Mouse (Mus musculus) fat pad, adult 2 months (tissue): ENCODE data around the gene Iqschfp.

Experiments used
- DNase-seq: peaks from one replicate; pipeline ENCODE4 v3.0.0-alpha.2; 2011; ENCODE audit warnings: low read depth, low spot score; ENCODE audit errors: extremely low read depth

Gene Iqschfp

GRCm38 (mm10) chr3:68568149-68568548 is 676.1 kb downstream of the Iqschfp start:
- DNase-seq, result no peak

DNA sequence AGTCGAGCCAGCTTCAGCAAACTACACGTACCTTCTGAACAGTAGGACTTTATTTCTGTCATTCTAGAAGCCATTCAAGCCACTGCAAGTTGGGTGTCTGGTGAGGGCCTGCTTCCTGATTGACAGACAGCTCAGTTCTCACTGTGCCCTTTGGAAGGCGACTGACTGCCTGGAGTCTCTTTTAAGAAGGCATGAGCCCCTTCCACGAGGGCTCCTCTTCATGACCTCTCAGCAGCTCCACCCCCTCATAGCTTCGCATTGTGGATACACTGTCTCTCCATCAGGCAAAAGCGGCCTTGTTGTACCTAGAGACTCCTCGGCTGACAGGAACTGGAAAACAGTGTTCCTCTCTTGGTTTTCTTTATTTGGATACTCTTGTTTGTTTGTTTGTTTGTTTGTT is 676.7 kb downstream of the Iqschfp start:
- DNase-seq, result no peak

DNA sequence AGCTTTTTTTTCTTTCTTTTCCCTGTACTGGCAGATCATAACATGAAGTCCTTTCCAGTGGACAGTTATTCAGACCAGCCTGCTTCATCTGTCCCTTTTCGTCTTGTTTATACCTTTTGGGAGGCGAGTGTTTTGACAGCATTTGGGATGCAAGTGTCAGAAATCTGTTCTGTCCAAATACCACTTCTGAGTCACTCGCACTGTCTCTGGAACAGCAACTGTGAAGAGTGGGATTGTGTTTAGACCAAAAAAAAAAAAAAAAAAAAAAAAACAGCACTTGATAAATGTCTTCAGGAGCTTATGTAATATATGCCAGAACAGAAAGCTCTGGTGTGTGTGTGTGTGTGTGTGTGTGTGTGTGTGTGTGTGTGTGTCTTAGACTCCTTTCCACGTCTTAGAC is 678.3 kb downstream of the Iqschfp start:
- no peak for DNase-seq

GRCm38 (mm10) chr3:68572249-68573225 is 680.5 kb downstream of the Iqschfp start:
- DNase-seq, result no peak

DNA sequence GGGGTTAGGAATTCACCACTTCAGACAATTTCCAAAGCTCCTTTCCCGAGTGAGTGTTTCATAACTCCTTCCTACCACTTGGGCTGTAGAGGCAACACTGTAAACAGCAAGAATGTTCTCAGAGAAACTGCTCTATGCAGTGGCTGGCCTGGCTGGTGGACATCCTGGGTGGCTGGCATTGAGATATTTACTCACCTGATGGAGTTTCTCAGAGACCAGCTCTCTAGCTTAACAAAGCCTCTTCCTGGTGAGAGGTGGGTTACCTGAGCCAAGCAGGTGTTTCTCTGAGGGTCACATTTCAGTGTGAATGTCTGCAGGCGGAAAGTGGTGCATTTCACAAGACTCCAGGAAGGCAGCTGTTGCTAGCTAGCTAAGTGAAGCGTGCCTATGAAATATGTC is 681.2 kb downstream of the Iqschfp start:
- DNase-seq, result no peak

GRCm38 (mm10) chr3:68574097-68574496 is 682.1 kb downstream of the Iqschfp start:
- DNase-seq, result no peak

DNA sequence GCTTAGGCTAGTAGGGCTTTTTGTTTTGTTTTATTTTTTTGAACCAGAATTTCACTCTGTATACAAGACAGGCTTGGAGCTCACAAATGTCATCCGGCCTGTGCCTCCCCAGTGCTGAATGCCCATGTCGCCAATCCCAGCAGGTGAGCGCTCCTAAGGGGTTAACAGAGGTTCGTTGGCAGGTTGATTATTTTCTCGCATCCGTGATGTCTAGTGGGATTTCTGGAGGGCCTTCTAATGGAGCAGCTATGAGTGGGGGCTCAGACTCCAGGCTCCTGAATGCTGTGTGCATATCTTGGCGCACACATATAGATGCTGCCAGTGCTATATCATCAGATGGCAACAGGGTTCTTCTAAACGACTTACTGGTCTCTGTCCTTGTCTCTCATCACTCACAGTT is 682.5 kb downstream of the Iqschfp start:
- no peak for DNase-seq

DNA sequence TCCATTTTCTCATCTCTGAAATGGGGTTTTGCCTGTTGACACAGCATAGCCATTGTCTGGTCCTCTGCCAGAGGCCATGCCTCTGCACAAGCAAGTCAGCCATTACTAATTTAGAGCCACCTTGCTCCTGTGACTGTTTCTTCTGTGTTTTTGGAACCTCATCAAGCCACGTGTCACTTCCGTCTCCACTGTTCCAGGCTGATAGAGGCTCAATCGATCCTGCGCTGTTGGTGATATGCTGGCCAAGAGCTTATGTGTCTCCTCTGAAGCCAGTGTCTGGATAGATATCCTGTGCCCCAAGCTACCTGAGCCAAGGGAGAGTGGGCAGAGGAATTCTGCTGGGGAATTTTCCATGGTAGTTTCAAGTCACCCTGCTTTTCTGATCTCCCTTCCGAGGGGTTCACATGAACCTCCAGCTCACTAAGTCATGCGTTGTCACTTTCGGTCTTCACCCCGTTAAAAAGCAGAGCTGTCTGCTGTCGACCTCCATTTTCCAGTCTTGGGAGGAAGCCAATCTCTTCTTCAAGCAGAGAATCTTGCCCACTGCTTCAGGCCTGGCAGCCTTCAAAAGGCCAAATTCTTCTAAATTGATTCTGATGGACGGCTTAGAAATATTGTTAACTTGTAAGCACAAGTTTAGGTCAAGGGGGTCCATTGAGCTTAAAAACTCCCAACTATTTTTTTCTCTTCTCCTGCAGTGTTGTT is 683.8 kb downstream of the Iqschfp start:
- DNase-seq, result no peak

DNA sequence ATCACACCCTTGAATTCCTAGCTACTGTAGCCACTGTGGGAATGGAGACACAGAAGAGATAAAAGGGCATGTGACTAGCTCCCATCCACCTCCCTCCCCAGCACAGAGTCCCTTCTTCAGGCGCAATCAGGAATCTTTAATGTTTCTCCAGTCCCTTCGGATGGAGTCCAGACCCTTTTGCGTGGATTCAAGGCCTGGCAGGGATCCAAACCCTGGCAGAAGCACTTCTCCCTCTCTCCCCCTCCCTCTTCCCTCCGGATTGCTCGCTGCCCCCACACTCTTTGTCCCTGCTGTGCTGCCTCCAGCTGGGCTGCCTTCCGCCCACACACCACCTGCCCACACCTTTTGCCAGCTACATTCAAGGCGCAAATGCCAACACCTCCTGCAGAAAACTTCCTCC is 684.4 kb downstream of the Iqschfp start:
- no peak for DNase-seq

GRCm38 (mm10) chr3:68576948-68577347 is 684.9 kb downstream of the Iqschfp start:
- DNase-seq, result no peak

- no peak for DNase-seq
These were observed 689.6 kb downstream of the Iqschfp start for GRCm38 (mm10) chr3:68581591-68581990.

DNA sequence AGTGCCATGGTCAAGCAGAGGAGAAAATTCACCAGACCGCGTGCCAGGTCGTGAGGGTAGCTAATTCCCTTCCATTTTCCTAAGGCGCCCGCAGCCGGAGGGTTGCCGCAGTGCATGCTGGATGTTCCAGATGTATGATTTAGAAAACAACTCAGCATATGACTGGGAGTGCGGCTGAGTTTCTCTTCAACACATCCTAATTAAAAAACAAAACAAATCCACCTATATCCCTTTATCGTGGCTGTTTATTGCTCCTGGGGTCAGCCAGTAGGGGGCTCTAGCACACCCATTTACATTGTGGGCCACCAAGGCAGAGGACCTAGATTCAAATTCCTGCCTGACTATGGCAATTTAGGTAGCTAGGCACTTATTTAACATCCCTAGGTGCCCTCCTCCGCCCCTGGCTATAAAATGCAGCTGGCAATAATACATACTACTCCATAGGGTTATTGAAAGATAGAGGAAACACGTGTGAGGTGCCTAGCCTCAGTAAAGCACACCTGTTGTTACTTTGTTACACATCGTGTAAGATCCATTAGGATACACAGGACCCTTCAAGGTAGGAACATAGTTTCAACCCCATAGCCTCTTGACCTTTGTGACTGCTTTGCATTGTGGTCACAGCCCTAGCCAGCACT is 690.2 kb downstream of the Iqschfp start:
- no peak for DNase-seq

- no peak for DNase-seq
These were observed 691.1 kb downstream of the Iqschfp start for GRCm38 (mm10) chr3:68583031-68583693.

DNA sequence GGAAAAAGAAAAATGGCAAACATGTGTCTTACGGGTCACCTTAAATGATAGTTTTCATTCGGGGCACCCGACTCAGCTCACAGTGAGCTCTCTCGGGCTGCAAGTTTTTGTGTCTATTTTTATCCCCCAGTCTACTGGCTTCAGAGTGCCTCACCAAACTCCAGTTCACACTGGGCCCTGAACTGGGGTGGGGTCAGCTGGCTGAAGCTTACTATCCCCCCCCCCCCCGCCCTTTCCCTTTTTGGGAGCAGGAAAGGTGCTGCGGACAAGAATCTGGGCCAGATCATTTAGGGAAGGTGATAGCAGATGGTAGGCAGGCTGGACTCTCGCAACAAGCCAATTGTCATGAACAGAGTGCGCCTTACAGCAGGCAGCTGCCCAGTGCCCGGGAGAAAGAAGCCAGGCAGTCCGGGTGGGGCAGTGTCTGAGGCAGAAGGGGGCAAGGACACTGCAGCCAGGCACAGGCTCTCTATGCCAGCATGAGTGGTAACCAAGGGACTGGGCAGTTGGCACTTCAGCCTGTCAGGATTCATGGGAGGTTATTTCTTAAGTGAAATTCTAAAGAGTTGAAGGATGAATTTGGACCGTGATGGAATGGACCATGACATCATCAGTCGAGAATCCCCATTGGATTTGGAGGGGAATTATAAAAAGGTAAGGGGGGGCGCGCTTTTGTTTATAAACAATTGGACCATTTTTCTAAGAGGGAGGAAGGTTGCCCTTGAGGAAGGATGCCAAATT is 691.9 kb downstream of the Iqschfp start:
- DNase-seq, result no peak

GRCm38 (mm10) chr3:68585213-68585612 is 693.2 kb downstream of the Iqschfp start:
- DNase-seq, result no peak

- DNase-seq, result no peak
These were observed 694.6 kb downstream of the Iqschfp start for GRCm38 (mm10) chr3:68586646-68587064.

DNA sequence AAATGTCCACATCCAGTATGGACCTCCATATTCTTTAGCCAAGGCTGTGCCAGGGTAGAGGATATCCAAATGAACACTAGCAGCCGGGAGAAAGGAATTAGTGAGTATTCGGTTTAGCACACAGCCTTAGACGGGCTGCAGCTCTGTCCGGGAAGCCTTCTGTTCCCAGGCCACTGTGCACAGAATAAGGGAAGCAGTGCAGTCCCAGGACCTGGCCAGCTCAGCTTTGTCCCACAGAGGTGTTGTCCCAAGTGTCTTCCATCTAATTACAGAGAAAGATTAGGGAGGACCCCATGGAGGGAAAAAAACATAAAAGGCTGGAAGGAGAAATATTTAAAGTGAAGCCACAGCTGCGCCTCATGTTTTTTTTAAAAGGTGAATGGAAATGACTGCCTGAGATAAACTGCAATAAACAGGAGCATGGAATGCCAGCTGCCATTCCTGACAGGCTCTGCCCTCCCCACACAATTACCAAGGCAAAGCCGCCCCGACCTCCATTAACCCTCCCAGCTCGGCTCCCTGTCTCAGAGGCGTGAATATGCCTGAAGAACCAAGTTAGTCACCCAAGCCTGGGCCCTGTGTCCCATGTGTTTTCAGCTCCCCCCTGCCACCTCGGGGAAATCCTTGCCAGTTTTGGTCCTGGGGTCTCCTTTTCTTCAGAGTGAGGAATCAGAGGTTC is 695.7 kb downstream of the Iqschfp start:
- DNase-seq, result no peak

DNA sequence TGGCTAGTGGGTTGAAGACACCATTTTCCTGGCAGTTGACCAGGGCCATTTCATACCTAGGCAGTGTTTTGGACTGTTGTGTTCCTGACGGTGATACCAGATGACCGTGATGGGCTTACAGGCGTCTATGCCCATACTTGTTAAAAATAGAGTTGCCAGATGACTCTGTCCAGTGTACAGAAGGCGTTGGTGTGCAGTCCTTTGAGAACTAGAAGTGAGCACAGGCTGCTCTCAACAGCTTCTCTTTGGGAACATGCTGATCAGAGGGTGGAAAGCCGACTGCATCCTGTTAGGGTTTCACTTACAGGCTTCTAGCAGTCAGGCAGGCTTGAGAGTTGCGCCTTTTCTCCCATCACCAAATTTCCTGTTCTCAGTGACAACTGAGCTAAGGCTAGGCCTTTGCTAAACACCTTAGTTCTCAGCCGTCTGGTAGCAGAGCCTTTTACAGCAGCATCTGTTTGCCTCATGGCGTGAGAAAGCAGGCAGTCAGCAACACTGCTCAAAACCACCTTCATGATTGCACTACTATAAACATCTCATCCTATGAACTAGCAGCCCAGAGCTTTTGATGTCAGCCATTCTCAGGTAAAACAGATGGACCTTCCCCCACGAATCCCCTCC is 697.3 kb downstream of the Iqschfp start:
- no peak for DNase-seq

- no peak for DNase-seq
These were observed 698.4 kb downstream of the Iqschfp start for GRCm38 (mm10) chr3:68590436-68590835.
